Mouse (Mus musculus) frontal cortex, adult 2 months (tissue): Measurements from ENCODE around the gene Madd. TPM values are rescaled to one million over a fixed set of nuclear protein-coding genes. Genes with fewer than 3 reads are reported as not detected.
A peak's percentile ranks its signal among the peaks of the same experiment; 100 is the strongest.

Experiments used
- DNase-seq, 2 experiments: peaks; one replicate each; pipeline ENCODE4 v3.0.0; 2022; ENCODE audit warnings: low spot score in 1 of 2; ENCODE audit errors: extremely low spot score in 1 of 2
- polyA plus RNA-seq: library from polyadenylated mRNA; depleted of rRNA; stranded (reverse); fragments of >200 nt; gene quantifications from 2 replicates; pipeline ENCODE4 v1.2.3, GENCODE M21; 2012; rRNA removed

Gene Madd
- polyA plus RNA-seq: 142 and 155 TPM in 2 replicates

GRCm38 (mm10) chr2:91183711-91184405, at the start of gene Madd:
Gene Madd, minus strand, starts transcription at chr2:91183837.
- no peak for DNase-seq

GRCm38 (mm10) chr2:91229735-91230134, 46.1 kb upstream of the Madd start:
- DNase-seq: peak; percentile 71 to 72

GRCm38 (mm10) chr2:91223614-91224013, 40.0 kb upstream of the Madd start:
- no peak for DNase-seq

GRCm38 (mm10) chr2:91220501-91220900, 36.9 kb upstream of the Madd start:
- DNase-seq: no peak

- DNase-seq: peak in 1 of 2 experiments; percentile 35
These were observed 33.4 kb upstream of the Madd start for GRCm38 (mm10) chr2:91217032-91217431.

DNA sequence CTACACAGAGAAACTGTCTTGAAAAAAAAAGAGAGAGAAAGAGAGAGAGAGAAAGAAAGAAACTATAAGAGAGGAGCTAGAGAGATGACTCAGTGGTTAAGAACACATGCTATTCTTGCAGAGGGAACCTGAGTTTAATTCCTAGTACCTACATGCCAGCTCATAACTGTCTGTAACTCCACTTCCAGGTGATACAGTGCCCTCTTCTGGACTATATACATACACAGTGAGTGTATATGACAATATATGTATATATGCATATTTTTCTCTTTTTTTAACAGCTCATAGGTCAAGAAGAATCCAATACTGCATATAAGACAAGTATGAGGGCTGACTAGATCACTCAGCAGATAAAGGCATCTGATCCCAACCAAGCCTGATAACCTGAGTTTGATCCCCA, 29.7 kb upstream of the Madd start:
- no peak for DNase-seq

- no peak for DNase-seq
These were observed 22.7 kb upstream of the Madd start for GRCm38 (mm10) chr2:91206254-91206775.

GRCm38 (mm10) chr2:91202972-91203656, 19.5 kb upstream of the Madd start:
- DNase-seq: no peak

DNA sequence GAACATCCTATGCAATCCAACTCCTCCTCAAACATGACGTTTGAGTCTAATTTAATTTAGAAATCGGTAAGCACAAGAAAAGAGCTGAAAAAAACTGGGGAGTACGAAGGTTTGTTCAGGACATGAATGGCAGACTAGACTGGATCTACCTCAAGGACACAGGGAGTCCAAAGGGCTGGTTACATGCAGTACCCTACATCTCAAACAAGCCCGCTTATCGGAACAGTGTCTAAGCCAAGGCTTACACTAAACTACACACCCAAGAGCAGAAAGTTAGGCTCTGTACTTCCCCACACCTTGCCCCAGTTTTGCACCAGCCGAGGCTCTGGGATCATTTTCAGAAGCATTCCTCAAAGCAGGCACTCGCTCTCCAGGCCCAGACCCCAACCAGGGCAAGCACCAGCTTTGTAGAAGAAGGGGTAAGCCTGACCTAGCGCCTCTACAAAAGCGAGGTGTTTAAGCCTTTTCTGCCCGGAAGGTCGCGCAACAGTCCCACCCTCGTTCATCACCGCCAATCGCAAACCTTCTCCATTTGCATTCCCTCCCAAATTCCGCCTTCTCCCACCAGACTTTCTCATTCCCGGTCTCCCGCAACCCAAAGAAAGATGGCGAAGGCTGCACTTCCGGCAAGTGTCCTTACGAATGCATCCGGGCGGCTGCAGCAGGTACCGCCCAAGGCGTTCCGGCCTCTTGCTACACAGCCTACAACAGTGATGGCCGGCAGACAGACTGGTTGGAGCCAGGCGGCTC, 18.8 kb upstream of the Madd start, which contains the start of the genes Nr1h3 and Acp2:
Gene Nr1h3 (minus strand): TSS at position 613 of the 750 bp plus-strand sequence.
Gene Acp2 (plus strand): TSS at position 664 of the 750 bp plus-strand sequence.
- peak; percentile 90 to 98 for DNase-seq

DNA sequence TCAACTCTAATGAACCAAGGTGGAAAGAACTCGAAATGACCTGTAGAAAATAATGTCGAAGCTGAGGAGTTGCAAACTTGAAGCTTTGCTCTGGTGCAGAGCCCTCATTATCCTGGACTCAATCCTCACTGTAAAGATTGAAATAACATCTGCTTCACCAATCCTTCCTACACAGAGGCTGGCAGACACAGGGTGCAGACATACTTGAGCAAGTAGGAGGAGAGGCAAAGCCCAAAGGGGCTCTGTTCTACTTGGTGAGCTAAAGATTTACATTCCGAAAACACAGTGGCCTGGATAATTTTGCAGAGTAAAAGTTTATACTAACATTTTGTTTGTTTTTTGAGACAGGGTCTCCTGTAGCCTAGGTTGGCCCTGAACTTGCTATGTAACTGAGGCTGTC, 15.3 kb upstream of the Madd start:
- peak in 1 of 2 experiments; percentile 33 for DNase-seq

DNA sequence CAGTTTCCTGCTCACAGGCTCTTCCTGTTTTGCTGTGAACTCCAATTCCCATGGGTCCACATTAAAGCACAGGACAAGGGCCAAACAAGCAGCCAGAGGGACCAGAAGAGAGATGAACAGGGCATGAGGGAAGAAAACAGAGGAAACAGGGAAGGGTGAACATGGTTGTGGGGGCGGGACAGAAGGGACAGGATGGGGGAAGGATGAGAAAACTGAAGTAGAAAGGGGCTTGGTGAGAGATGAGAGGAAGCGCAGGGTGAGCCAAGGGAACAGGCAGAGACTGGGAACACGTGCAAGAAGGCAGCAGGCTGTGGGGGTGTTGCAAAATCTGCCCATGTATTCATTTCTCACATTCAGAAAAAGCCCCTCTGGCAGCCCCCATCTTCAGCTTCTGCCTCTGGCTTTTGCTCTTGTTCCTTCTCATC, 13.0 kb upstream of the Madd start:
- DNase-seq: peak; percentile 34 to 64

DNA sequence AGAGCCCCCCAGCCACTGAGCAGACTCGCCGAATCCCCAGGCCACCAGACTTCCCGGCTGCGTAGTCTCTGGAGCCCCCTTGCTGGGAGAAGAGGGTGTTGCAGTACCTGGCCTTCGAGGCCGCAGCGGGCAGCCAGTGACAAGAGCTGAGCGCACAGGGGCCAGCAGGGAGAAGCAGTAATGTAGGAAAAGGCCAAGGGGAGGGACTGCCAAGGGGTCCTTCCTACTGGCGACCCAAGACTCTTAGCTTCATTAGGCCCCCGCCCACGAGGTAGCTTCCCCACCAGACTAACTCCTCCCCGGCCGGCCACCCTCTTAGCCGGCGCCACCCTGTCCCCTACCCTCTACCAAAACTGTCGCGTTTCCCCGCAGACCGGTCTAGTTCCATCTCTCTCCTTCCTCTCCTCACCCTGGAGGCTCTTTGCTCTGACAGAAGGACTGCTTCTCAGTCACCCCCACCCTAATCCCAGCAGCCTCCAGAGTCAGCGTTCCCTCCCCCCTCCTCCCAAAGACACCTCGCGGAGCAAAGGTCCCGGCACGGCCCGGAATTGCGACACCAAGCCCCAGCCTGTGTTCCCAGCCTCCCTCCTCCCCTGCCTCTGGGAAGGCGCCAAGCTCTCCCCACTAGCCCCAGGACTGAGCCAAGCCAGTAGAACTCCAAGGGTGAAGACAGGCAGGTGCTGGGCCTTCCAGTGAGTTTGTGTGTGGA, 11.1 kb upstream of the Madd start:
- DNase-seq: peak in 1 of 2 experiments; percentile 54

GRCm38 (mm10) chr2:91190501-91190900, 6.9 kb upstream of the Madd start:
- no peak for DNase-seq

- DNase-seq: peak; percentile 67 to 79
These were observed 3.8 kb upstream of the Madd start for GRCm38 (mm10) chr2:91187431-91187830.

DNA sequence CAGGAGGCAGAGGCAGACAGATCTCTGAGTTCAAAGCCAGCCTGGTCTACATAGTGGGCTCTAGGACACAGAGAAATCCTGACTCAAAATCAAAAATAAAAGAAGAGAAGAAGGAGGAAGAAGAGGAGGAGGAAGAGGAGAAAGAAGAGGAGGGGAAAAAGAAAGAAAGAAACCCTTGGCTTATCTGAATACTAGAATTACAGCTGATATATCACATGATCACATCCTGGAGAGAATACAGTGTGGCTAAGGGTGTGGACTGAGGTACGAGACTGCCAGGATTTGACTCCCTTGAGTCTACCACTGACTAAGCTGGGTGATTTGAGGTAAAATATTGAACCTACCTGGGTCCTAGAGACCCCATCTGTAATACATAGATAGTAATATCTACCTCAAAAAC, 2.6 kb upstream of the Madd start:
- DNase-seq: no peak

- peak; percentile 96 to 99 for DNase-seq
These were observed 506 bp downstream of the Madd start for GRCm38 (mm10) chr2:91183148-91183513.

GRCm38 (mm10) chr2:91182405-91183147, 1.1 kb downstream of the Madd start:
- peak; percentile 63 to 90 for DNase-seq

GRCm38 (mm10) chr2:91182016-91182404, 1.6 kb downstream of the Madd start:
- DNase-seq: peak in 1 of 2 experiments; percentile 50

DNA sequence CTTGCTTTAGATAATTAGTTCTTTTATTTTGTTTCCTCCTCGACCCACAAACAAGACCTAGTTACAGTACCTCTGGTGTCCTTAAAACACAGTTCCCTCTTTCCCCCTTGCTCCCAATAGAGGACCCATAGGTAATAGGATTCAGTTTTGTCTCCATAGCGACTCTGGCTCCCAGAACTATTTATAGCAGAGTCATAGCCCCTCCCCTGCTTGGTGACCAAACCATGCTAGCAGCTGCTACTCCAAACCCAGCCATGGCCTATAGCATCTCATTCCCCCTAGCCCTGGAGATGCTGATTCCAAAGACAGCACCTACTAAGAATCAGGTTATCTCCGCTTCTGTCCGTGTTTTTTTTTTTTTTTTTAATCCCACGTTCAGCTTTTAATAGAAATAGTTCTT, 2.9 kb downstream of the Madd start:
- DNase-seq: no peak

GRCm38 (mm10) chr2:91179825-91180224, 3.8 kb downstream of the Madd start:
- DNase-seq: no peak
